Mouse (Mus musculus) hindbrain, embryonic 10.5 days (tissue): Measurements from ENCODE around the gene Os9. TPM values are rescaled to one million over a fixed set of nuclear protein-coding genes. Genes with fewer than 3 reads are reported as not detected.

Experiments used
- DNase-seq: peaks from one replicate; pipeline ENCODE4 v3.0.0-alpha.2; 2017; ENCODE audit warnings: low spot score
- H3K27ac ChIP-seq: fragments of 300-500 bp; sonication (generic); 2 replicates; pipeline ENCODE4 v1.5.1; 2016; ENCODE audit warnings: mild to moderate bottlenecking, moderate library complexity
- H3K27me3 ChIP-seq: fragments of 300-500 bp; sonication (generic); 2 replicates; pipeline ENCODE4 v1.6.1; 2016; ENCODE audit warnings: mild to moderate bottlenecking; ENCODE audit not compliant: poor library complexity, insufficient read depth, severe bottlenecking
- H3K36me3 ChIP-seq: fragments of 300-500 bp; sonication (generic); 2 replicates; pipeline ENCODE4 v1.6.1; 2016; ENCODE audit warnings: mild to moderate bottlenecking, moderate library complexity
- H3K4me1 ChIP-seq: fragments of 300-500 bp; sonication (generic); replicated peaks from 2 replicates; pipeline ENCODE4 v1.6.1; 2016; ENCODE audit warnings: mild to moderate bottlenecking
- H3K4me3 ChIP-seq: fragments of 300-500 bp; sonication (generic); 2 replicates; pipeline ENCODE4 v1.5.1; 2016; ENCODE audit warnings: mild to moderate bottlenecking, moderate library complexity
- H3K9me3 ChIP-seq: fragments of 300-500 bp; sonication (generic); 2 replicates; pipeline ENCODE4 v1.6.1; 2016; ENCODE audit warnings: mild to moderate bottlenecking, moderate library complexity
- WGBS: fragments of 180-500 bp; shearing (Covaris S2); methylation state at CpG from one replicate; pipeline ENCODE4 v1.1.7; 2016; 5-methylcytosine and 5-hydroxymethylcytosine counted together
- polyA plus RNA-seq: library from polyadenylated mRNA; unstranded; fragments of >200 nt; fragmentation: Nextera tagmentation; extraction: Ambion mirVana; gene quantifications from 2 replicates; pipeline ENCODE4 v1.2.1, GENCODE M21; 2016

Os9 gene
- polyA plus RNA-seq, 1 experiment from 2014 or later: 85.5 TPM

- Histone ChIP-seq H3K9me3 (no peaks in the 10 kb centered on the region), H3K36me3 (peaks cover 30% of the 10 kb centered on the region), H3K27me3 (peaks cover 65% of the 10 kb centered on the region), H3K27ac (no peak overlapping the region), H3K4me3 (peak overlapping the region; percentile 26; the same call in 1 of the 2 replicates), H3K4me1 (peaks cover 20% of the 10 kb centered on the region)
- no peak for DNase-seq
- WGBS: 5% methylated on average over 35 of the region's 35 CpGs
These were observed 72.1 kb downstream of the Os9 start for GRCm38 (mm10) chr10:127048608-127049394.

- H3K9me3 ChIP-seq: no peaks in the 10 kb centered on the region
- DNase-seq: no peak
- peaks cover 63% of the 10 kb centered on the region for H3K27me3 ChIP-seq
- H3K27ac ChIP-seq: no peak within 1 kb of the TSS
- WGBS: 31% methylated on average over 5 of the region's 5 CpGs
- H3K4me3 ChIP-seq: peak within 1 kb of the TSS; percentile 26
- peaks cover 25% of the 10 kb centered on the region for H3K4me1 ChIP-seq
- H3K36me3 ChIP-seq: peaks cover 31% of the 10 kb centered on the region
These were observed 73.0 kb downstream of the Os9 start, which contains the start of gene Cyp27b1 for GRCm38 (mm10) chr10:127047954-127048353. Gene Cyp27b1 (plus strand): TSS chr10:127048250.

Other genes starting within 250 kb of the Os9 start
- gene Atp23, start 219.8 kb downstream of the Os9 start, polyA plus RNA-seq: 15.4 and 19.5 TPM in 2 replicates
- 33.5 and 36.5 TPM in 2 replicates for gene Ctdsp2, start 142.4 kb downstream of the Os9 start, polyA plus RNA-seq
- 0.63 and 1.6 TPM in 2 replicates for gene Avil, start 120.4 kb downstream of the Os9 start, polyA plus RNA-seq
- 91.4 and 97.4 TPM in 2 replicates for gene Tsfm, start 90.3 kb downstream of the Os9 start, polyA plus RNA-seq
- gene Mettl1, start 79.7 kb downstream of the Os9 start, polyA plus RNA-seq: 39.2 and 51.0 TPM in 2 replicates
- gene Eef1akmt3, start 79.6 kb downstream of the Os9 start, polyA plus RNA-seq: 0.07 and 0.25 TPM in 2 replicates
- 0.06 and 0.34 TPM in 2 replicates for gene Cyp27b1, start 72.9 kb downstream of the Os9 start, polyA plus RNA-seq
- gene March9, start 60.9 kb downstream of the Os9 start, polyA plus RNA-seq: 1.2 and 1.6 TPM in 2 replicates
- 2,665 and 2,802 TPM in 2 replicates for gene Cdk4, start 57.6 kb downstream of the Os9 start, polyA plus RNA-seq
- 177 and 187 TPM in 2 replicates for gene Tspan31, start 50.9 kb downstream of the Os9 start, polyA plus RNA-seq
- gene Agap2, start 45.8 kb downstream of the Os9 start, polyA plus RNA-seq: 0.12 and 0.33 TPM in 2 replicates
- 4.4 and 12.7 TPM in 2 replicates for gene B4galnt1, start 44.1 kb upstream of the Os9 start, polyA plus RNA-seq
- gene Slc26a10, start 59.5 kb upstream of the Os9 start, polyA plus RNA-seq: 1.6 and 2.1 TPM in 2 replicates
- 29.8 and 33.5 TPM in 2 replicates for gene Arhgef25, start 69.0 kb upstream of the Os9 start, polyA plus RNA-seq
- 110 and 151 TPM in 2 replicates for gene Dtx3, start 74.6 kb upstream of the Os9 start, polyA plus RNA-seq
- 17.9 and 21.9 TPM in 2 replicates for gene Pip4k2c, start 90.5 kb upstream of the Os9 start, polyA plus RNA-seq
- gene Kif5a, start 142.2 kb upstream of the Os9 start, polyA plus RNA-seq: 24.4 and 39.4 TPM in 2 replicates
- gene Dctn2, start 145.2 kb upstream of the Os9 start, polyA plus RNA-seq: 222 and 255 TPM in 2 replicates
- 12.8 and 16.3 TPM in 2 replicates for gene Mbd6, start 167.9 kb upstream of the Os9 start, polyA plus RNA-seq
- 171 and 174 TPM in 2 replicates for gene Mars, start 190.7 kb upstream of the Os9 start, polyA plus RNA-seq
- gene Arhgap9, start 200.8 kb upstream of the Os9 start, polyA plus RNA-seq: 1.8 and 2.5 TPM in 2 replicates
- gene Gli1, start 220.8 kb upstream of the Os9 start, polyA plus RNA-seq: 7.1 and 7.3 TPM in 2 replicates
- gene Inhbe, start 233.3 kb upstream of the Os9 start, polyA plus RNA-seq: not detected in 2 replicates
- 0.13 TPM in 1 of 2 replicates, not detected in the other for gene Inhbc, start 249.3 kb upstream of the Os9 start, polyA plus RNA-seq